Mouse (Mus musculus): Measurements from ENCODE around the gene Med25.

The Med25 gene

GRCm38 (mm10) chr7:44892276-44892921 is at the start of gene Med25:
Gene Med25, minus strand, starts transcription at chr7:44892712.
- DNase-seq (ENCODE audit: low read depth), result peak; percentile 98

GRCm38 (mm10) chr7:44938680-44939079 is 46.2 kb upstream of the Med25 start:
- DNase-seq (ENCODE audit: low read depth), result no peak

GRCm38 (mm10) chr7:44929204-44930151 is 37.0 kb upstream of the Med25 start, which contains the start of gene Ap2a1:
Gene Ap2a1, minus strand, starts transcription at chr7:44929496.
- peak; percentile 100 for DNase-seq (ENCODE audit: low read depth)

GRCm38 (mm10) chr7:44928570-44928969 is 36.1 kb upstream of the Med25 start:
- no peak for DNase-seq (ENCODE audit: low read depth)

- DNase-seq (ENCODE audit: low read depth), result peak; percentile 62
Measured at GRCm38 (mm10) chr7:44925468-44925867, 33.0 kb upstream of the Med25 start.

- DNase-seq (ENCODE audit: low read depth), result no peak
Measured at GRCm38 (mm10) chr7:44922530-44922929, 30.0 kb upstream of the Med25 start.

- no peak for DNase-seq (ENCODE audit: low read depth)
Measured at GRCm38 (mm10) chr7:44919127-44919526, 26.6 kb upstream of the Med25 start.

- no peak for DNase-seq (ENCODE audit: low read depth)
Measured at GRCm38 (mm10) chr7:44918219-44918618, 25.7 kb upstream of the Med25 start.

- no peak for DNase-seq (ENCODE audit: low read depth)
Measured at GRCm38 (mm10) chr7:44916881-44917280, 24.4 kb upstream of the Med25 start.

- no peak for DNase-seq (ENCODE audit: low read depth)
Measured at GRCm38 (mm10) chr7:44916191-44916590, 23.7 kb upstream of the Med25 start.

GRCm38 (mm10) chr7:44915314-44915713 is 22.8 kb upstream of the Med25 start:
- DNase-seq (ENCODE audit: low read depth), result no peak

GRCm38 (mm10) chr7:44914396-44914795 is 21.9 kb upstream of the Med25 start:
- no peak for DNase-seq (ENCODE audit: low read depth)

- peak; percentile 51 for DNase-seq (ENCODE audit: low read depth)
Measured at GRCm38 (mm10) chr7:44908706-44909476, 16.4 kb upstream of the Med25 start.

- no peak for DNase-seq (ENCODE audit: low read depth)
Measured at GRCm38 (mm10) chr7:44905430-44905829, 12.9 kb upstream of the Med25 start.

- peak; percentile 62 for DNase-seq (ENCODE audit: low read depth)
Measured at GRCm38 (mm10) chr7:44901230-44901722, 8.8 kb upstream of the Med25 start.

- no peak for DNase-seq (ENCODE audit: low read depth)
Measured at GRCm38 (mm10) chr7:44900632-44901031, 8.1 kb upstream of the Med25 start.

- DNase-seq (ENCODE audit: low read depth), result peak; percentile 28
Measured at GRCm38 (mm10) chr7:44898607-44899006, 6.1 kb upstream of the Med25 start.

GRCm38 (mm10) chr7:44896499-44896898 is 4.0 kb upstream of the Med25 start:
- DNase-seq (ENCODE audit: low read depth), result peak; percentile 25

GRCm38 (mm10) chr7:44895593-44896434 is 3.3 kb upstream of the Med25 start, which contains the start of gene Fuz:
Gene Fuz, plus strand, starts transcription at chr7:44896079.
- DNase-seq (ENCODE audit: low read depth), result peak; percentile 96

GRCm38 (mm10) chr7:44895206-44895592 is 2.7 kb upstream of the Med25 start:
- DNase-seq (ENCODE audit: low read depth), result no peak

GRCm38 (mm10) chr7:44894175-44894574 is 1.7 kb upstream of the Med25 start:
- no peak for DNase-seq (ENCODE audit: low read depth)

Data from NIH3T3 (cell line).